Mouse (Mus musculus) midbrain, embryonic 15.5 days (tissue): ENCODE measurements around the gene Zscan12. TPM values are rescaled to one million over a fixed set of nuclear protein-coding genes. Genes with fewer than 3 reads are reported as not detected.
A peak's percentile ranks its signal among the peaks of the same experiment; 100 is the strongest.

ENCODE experiments used
- ATAC-seq: fragments of 200-750 bp; cut with Nextera tagmentation; replicated peaks from 2 replicates; pipeline ENCODE4 v1.8.0; 2017; ENCODE audit warnings: moderate TSS enrichment
- H3K27ac ChIP-seq: fragments of 300-500 bp; sonication (generic); 2 replicates; pipeline ENCODE4 v1.5.1; 2015; ENCODE audit warnings: mild to moderate bottlenecking, inconsistent platforms
- H3K27me3 ChIP-seq: fragments of 300-500 bp; sonication (generic); replicated peaks from 2 replicates; pipeline ENCODE4 v1.6.1; 2015; ENCODE audit warnings: inconsistent platforms
- H3K36me3 ChIP-seq: fragments of 300-500 bp; sonication (generic); replicated peaks from 2 replicates; pipeline ENCODE4 v1.6.1; 2015; ENCODE audit warnings: inconsistent platforms
- H3K4me1 ChIP-seq: fragments of 300-500 bp; sonication (generic); 2 replicates; pipeline ENCODE4 v1.6.1; 2015; ENCODE audit warnings: inconsistent platforms
- H3K4me2 ChIP-seq: fragments of 300-500 bp; sonication (generic); 2 replicates; pipeline ENCODE4 v1.6.1; 2015; ENCODE audit warnings: inconsistent platforms, mild to moderate bottlenecking, moderate library complexity
- H3K4me3 ChIP-seq: fragments of 300-500 bp; sonication (generic); 2 replicates; pipeline ENCODE4 v1.5.1; 2015; ENCODE audit warnings: mild to moderate bottlenecking, inconsistent platforms
- H3K9ac ChIP-seq: fragments of 300-500 bp; sonication (generic); 2 replicates; pipeline ENCODE4 v1.6.1; 2015; ENCODE audit warnings: mild to moderate bottlenecking, inconsistent platforms
- H3K9me3 ChIP-seq: fragments of 300-500 bp; sonication (generic); 2 replicates; pipeline ENCODE4 v1.6.1; 2016; ENCODE audit warnings: inconsistent platforms
- WGBS: fragments of 180-500 bp; shearing (Covaris S2); methylation state at CpG from one replicate; pipeline ENCODE4 v1.1.7; 2015; ENCODE audit warnings: mixed read lengths; 5-methylcytosine and 5-hydroxymethylcytosine counted together
- polyA plus RNA-seq: library from polyadenylated mRNA; unstranded; fragments of >200 nt; fragmentation: Nextera tagmentation; extraction: Ambion mirVana; gene quantifications from 2 replicates; pipeline ENCODE4 v1.2.1, GENCODE M21; 2015

Zscan12 gene
- polyA plus RNA-seq, 1 experiment from 2014 or later, result 13.0 TPM

DNA sequence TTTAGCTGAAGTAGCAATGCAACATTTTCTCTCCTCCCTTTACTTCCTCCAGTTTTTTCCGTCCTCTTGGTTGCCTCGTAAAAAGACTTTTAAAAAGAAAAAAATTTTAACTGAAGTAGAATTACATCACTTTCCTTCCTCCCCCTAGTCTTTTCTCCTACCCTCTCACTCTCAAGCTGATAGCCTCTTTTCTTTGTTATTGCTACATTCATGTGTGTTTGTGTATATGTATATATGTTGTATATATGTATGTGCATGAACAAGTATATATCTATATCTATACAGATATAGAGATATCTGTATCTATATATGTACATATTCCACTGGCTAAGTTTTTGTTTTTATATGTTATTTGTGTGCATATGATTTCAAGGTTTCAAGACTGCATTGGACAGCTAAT, 40.2 kb downstream of the Zscan12 start:
- H3K9ac ChIP-seq, result peak overlapping the region; percentile 71; the same call in 1 of the 2 replicates
- no peaks in the 10 kb centered on the region for H3K36me3 ChIP-seq
- H3K4me1 ChIP-seq, result peaks cover 38% of the 10 kb centered on the region
- H3K27ac ChIP-seq, result peak overlapping the region; percentile 78; the same call in 1 of the 2 replicates
- peak; percentile 54 for ATAC-seq
- H3K27me3 ChIP-seq, result peaks cover 3% of the 10 kb centered on the region; the same call in 1 of the 2 replicates
- peak overlapping the region; percentile 70 for H3K4me3 ChIP-seq
- H3K4me2 ChIP-seq, result peak overlapping the region; percentile 64
- 0% methylated on average over 2 of the region's 2 CpGs for WGBS
- no peaks in the 10 kb centered on the region for H3K9me3 ChIP-seq

DNA sequence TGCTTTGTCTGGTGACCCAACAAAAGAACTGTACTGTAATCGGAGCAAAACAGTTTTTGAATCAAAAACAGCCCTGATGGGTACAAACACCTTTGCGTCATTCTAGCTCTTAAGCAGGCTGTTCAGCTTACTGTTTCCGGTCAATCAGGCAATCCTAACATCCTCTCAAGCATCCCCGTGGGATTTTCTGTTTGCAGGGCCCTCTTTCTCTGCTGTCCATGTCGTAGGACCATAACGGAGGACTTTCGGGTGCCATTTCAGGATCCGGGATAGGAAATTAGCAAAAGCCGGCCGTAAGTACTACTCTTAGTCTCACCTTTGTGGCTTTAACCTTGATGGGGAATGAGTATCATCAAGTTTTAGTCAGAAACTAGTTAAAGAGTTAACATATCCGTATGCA, 44.7 kb downstream of the Zscan12 start:
- H3K27ac ChIP-seq, result no peak overlapping the region
- peaks cover 3% of the 10 kb centered on the region; the same call in 1 of the 2 replicates for H3K27me3 ChIP-seq
- peaks cover 6% of the 10 kb centered on the region for H3K4me1 ChIP-seq
- H3K9me3 ChIP-seq, result no peaks in the 10 kb centered on the region
- ATAC-seq, result no peak
- peak overlapping the region; percentile 61; the same call in 1 of the 2 replicates for H3K4me2 ChIP-seq
- H3K4me3 ChIP-seq, result 0 out of 2 replicates have a peak overlapping the region, but pooled peaks have one; percentile 49
- no peak overlapping the region for H3K9ac ChIP-seq
- no peaks in the 10 kb centered on the region for H3K36me3 ChIP-seq
- WGBS, result 81% methylated on average over 11 of the region's 11 CpGs

DNA sequence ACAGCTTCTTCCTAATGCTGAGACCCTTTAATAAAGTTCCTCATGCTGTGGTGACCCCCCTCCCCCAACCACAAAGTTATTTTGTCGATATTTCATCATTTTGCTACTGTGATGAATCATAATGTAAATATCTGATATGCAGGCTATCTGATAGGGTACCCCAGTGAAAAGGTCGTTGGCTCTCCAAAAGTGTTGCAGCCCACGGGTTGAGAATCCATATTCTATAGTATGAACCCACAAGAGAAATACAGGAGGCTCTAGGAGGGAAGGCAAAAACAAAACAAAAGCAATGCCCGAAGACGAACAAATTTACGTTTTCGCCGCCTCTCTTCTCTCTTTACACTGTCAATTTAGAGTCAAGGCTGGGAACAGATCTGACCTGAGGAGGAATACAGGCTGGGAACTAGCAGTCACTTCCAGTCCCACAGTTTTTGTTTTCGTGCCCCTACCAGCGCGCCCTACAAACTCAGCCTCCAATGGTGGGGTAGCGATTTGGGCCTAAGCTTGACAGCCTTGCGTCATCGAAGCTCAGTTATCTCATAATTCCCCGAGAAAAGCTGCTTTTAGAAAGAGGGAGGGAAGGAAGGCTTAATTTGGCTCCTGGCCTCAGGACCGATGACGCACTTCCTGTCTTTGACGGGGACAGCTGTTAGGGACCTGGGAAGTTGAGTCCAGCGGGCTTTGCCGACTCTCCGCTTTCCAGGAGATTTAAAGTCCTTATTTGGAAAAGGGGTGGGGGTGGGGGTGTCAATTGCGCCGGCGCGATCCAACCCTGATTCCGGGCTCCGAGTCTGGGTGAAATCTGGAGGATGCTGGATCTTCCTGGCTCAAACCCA, 45.6 kb downstream of the Zscan12 start:
- H3K4me1 ChIP-seq, result peaks cover 6% of the 10 kb centered on the region
- no peaks in the 10 kb centered on the region for H3K36me3 ChIP-seq
- WGBS, result 4% methylated on average over 27 of the region's 27 CpGs
- H3K27ac ChIP-seq, result peak overlapping the region; percentile 83
- H3K9ac ChIP-seq, result peak overlapping the region; percentile 55
- H3K4me2 ChIP-seq, result peak overlapping the region; percentile 61
- ATAC-seq, result peak; percentile 98
- H3K4me3 ChIP-seq, result peak overlapping the region; percentile 49
- no peaks in the 10 kb centered on the region for H3K9me3 ChIP-seq
- peaks cover 3% of the 10 kb centered on the region; the same call in 1 of the 2 replicates for H3K27me3 ChIP-seq

DNA sequence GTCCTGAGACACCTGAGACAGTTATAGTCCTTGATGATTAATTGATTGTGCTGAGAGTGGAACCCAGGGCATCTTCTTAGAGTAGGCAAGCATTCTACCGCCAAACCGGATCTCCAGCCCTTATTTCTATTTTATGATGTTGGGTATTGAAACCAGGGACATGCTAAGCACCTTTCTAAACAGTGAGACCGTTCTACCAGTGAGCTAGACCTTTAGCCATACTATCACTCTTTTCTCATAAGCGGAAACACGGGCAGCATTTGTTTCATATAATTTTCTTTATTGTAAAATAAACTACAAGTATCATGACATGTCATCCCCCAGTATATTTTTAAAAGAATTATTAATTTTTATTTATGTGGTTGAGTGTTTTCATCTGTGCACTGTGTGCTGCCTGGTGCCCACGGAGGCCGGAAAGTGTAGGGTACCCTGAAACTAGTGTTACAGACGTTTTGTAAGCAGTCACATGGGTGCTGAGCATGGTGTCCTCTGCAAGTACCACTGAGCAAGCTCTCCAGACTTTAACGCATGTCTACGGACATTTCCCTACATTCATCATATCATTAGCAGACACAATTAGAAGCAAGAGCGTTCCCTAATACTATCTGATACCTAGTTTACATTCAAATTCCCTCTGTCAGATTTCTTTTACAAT, 46.3 kb downstream of the Zscan12 start:
- ATAC-seq, result peak; percentile 62
- peak overlapping the region; percentile 55 for H3K9ac ChIP-seq
- WGBS, result 51% methylated on average over 11 of the region's 11 CpGs
- peak overlapping the region; percentile 83 for H3K27ac ChIP-seq
- no peaks in the 10 kb centered on the region for H3K9me3 ChIP-seq
- no peaks in the 10 kb centered on the region for H3K36me3 ChIP-seq
- H3K4me1 ChIP-seq, result peaks cover 6% of the 10 kb centered on the region
- peak overlapping the region; percentile 49 for H3K4me3 ChIP-seq
- peak overlapping the region; percentile 61 for H3K4me2 ChIP-seq
- peaks cover 3% of the 10 kb centered on the region; the same call in 1 of the 2 replicates for H3K27me3 ChIP-seq

DNA sequence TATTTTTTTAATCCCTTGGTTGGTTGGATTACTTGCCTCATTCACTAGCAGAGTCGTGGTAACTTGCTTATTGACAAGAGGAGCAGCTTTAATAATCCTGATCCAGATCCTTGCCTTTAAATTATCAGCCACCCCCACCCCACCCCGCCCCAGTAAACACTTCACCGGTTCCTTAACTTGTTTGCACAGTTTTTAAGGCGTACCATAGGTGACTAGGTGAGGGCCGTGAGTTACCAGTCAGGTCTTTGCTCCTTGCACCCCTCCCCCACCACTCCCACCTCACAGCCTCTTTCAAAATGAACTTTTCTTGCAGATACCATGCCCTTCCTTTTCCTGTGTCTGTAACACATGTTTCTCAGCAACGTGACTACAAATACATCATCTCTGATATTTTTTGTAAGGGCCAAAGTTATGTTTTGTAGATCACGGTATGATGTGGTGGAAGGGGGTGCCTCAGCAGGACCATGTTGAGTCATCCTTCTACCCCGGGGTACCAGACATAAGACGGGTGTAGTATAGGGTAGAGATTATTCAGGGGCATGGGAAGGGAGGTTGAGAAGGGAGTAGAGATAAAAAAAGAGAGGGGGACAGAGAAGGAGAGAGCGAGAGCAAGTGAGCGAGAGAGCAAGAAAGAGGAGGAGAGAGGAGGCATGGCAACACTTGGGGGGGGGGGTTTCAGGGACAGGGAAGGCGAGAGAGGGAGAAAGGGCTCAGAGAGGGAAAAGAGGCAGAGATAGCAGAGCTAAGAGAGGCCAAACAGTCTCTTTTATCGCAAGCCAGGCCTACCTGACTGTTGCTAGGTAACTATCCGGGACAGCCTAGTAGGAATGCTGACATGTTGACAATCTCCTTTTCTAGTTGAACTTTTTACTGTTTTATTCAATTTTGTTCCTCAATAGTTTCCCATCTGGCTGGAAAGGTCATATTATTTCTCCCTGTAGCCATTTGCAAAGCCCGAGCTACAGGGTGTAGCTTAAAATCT, 51.9 kb downstream of the Zscan12 start:
- Histone ChIP-seq H3K9me3 (no peaks in the 10 kb centered on the region), H3K27ac (no peak overlapping the region), H3K36me3 (no peaks in the 10 kb centered on the region), H3K4me1 (no peaks in the 10 kb centered on the region), H3K9ac (no peak overlapping the region), H3K4me3 (no peak overlapping the region), H3K4me2 (no peak overlapping the region), H3K27me3 (no peaks in the 10 kb centered on the region)
- 65% methylated on average over 15 of the region's 15 CpGs for WGBS
- no peak for ATAC-seq

DNA sequence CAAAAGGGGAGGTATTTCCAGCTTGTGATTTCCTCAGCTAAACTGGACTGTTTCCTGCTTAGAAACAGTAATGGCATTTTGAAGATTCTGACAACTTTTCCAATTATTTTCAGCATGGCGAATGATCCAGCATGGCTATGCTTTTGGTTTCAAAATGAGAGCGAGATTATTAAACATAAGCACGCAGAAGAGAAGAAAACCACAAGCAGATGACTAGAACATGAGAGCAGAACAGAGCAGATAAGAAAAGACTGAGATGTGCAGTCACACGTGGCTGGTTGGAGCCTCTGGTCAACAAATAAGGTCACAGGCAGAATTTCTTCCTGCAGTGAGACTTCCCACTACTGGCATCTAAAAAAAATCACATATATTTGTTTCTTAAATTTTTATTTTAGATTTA, 52.6 kb downstream of the Zscan12 start:
- no peak overlapping the region for H3K27ac ChIP-seq
- no peaks in the 10 kb centered on the region for H3K9me3 ChIP-seq
- H3K4me1 ChIP-seq, result no peaks in the 10 kb centered on the region
- H3K27me3 ChIP-seq, result no peaks in the 10 kb centered on the region
- no peak overlapping the region for H3K4me2 ChIP-seq
- H3K9ac ChIP-seq, result no peak overlapping the region
- no peak for ATAC-seq
- no peaks in the 10 kb centered on the region for H3K36me3 ChIP-seq
- WGBS, result 80% methylated on average over 4 of the region's 4 CpGs
- no peak overlapping the region for H3K4me3 ChIP-seq

DNA sequence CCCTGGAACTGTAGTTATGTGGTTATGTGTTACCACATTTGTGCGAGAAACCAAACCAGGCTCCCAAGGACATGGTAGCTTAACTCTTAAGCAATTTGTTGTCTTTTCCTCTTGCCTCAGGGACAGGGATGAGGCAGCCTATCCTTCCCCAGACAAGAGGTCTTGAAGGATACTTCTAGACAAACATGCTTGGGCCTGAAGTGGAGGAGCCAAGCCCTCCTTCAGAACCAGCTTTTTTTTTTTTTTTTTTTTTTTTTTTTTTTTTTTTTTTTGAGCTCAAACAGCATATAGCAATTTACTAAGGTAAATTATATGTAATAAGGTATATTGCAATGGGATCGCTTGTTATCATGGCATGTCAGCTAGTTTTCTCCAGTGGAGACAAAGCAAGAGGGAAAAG, 53.1 kb downstream of the Zscan12 start:
- Histone ChIP-seq H3K9ac (no peak overlapping the region), H3K36me3 (no peaks in the 10 kb centered on the region), H3K4me1 (no peaks in the 10 kb centered on the region), H3K4me2 (no peak overlapping the region), H3K27ac (no peak overlapping the region), H3K27me3 (no peaks in the 10 kb centered on the region), H3K4me3 (no peak overlapping the region), H3K9me3 (no peaks in the 10 kb centered on the region)
- 88% methylated on average over 2 of the region's 2 CpGs for WGBS
- ATAC-seq, result no peak

DNA sequence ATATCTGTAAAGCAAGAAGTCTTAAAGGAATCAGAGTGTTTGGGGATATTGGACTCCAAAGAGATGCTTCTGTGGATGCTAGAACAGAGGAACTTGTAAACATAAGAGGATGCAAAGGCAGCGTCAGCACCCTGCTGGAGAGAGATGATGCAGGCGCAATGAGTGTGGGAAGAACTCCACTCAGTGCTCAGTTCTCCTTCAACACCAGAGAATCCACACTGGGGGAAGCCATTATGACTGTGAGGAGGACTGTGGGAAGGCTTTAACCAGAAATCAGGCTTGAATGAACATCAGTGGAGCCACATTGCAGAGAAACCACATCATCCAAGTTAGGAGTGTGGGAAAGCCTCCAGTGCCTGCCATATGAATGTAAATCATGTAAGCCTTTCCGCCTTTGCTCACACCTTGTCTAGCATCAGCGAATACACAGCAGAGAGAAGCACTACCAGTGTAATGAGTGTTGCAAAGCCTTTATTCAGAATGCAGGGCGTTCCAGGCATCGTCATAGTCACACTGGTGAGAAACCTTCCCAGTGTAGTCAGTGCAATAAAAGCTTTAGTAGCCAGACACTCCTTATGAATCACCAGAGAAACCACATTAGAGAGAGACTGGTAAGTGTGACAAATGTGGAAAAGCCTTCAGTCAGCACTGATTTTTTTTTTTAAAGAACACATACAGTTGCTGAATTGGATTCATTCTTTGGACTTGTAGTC, 54.8 kb downstream of the Zscan12 start:
- no peak for ATAC-seq
- Histone ChIP-seq H3K4me2 (no peak overlapping the region), H3K9ac (no peak overlapping the region), H3K4me1 (no peaks in the 10 kb centered on the region), H3K4me3 (no peak overlapping the region), H3K27ac (no peak overlapping the region), H3K36me3 (no peaks in the 10 kb centered on the region), H3K27me3 (no peaks in the 10 kb centered on the region), H3K9me3 (no peaks in the 10 kb centered on the region)
- WGBS, result 85% methylated on average over 6 of the region's 6 CpGs

DNA sequence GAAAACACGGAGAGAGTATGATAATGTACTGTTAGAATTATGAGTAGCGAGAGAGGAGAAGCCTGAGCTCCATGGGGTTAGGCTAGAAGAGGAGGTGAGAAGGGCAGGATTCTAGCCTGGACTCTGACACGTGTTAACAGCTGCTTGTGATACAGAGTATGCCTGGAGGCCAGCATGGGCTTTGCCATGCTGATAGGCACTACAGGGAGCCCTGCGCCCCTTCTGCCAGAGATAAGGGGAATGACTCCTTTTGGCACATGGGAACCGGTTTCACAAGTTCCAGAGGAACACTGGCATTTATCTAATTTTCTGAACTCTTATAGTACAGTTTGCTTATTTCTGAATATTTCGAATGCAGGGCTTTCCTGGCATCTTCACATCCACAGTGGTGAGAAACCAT, 56.2 kb downstream of the Zscan12 start:
- H3K36me3 ChIP-seq, result no peaks in the 10 kb centered on the region
- H3K9me3 ChIP-seq, result no peaks in the 10 kb centered on the region
- H3K4me2 ChIP-seq, result no peak overlapping the region
- no peak overlapping the region for H3K9ac ChIP-seq
- no peak for ATAC-seq
- H3K27me3 ChIP-seq, result no peaks in the 10 kb centered on the region
- no peaks in the 10 kb centered on the region for H3K4me1 ChIP-seq
- 78% methylated on average over 6 of the region's 6 CpGs for WGBS
- no peak overlapping the region for H3K27ac ChIP-seq
- H3K4me3 ChIP-seq, result no peak overlapping the region
